Mouse (Mus musculus): ENCODE results near the gene Olfr638.
"Not testable (repeated sequence)": the region's sequence is repeated elsewhere in the genome, so short reads cannot be mapped to it uniquely, and the experiment has no call there.

Gene Olfr638

GRCm38 (mm10) chr7:103998446-103998845 lies at the start of gene Olfr638:
Gene Olfr638 (plus strand): TSS chr7:103998746.
- DNase-seq (ENCODE audit: low spot score) = no peak

DNA sequence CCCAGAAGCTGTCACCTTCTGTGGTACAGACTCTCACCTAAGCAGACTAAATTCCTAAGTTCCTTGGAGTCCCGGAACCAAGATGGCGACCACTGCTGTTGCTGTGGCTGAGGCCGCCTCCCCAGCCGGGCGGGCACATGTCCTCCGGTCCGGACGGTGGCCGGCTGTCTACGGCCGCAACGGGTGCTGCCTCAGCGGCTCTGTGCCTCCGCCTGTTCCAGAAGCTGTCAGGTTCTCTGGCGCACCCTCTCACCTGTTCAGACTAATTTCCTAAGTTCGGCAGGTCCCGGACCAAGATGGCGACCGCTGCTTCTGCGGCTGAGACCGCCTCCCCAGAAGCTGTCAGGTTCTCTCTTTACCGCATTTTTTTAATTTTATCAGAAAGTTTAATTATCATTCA lies 31.7 kb upstream of the Olfr638 start:
- not testable (repeated sequence) for DNase-seq (ENCODE audit: low spot score)

DNA sequence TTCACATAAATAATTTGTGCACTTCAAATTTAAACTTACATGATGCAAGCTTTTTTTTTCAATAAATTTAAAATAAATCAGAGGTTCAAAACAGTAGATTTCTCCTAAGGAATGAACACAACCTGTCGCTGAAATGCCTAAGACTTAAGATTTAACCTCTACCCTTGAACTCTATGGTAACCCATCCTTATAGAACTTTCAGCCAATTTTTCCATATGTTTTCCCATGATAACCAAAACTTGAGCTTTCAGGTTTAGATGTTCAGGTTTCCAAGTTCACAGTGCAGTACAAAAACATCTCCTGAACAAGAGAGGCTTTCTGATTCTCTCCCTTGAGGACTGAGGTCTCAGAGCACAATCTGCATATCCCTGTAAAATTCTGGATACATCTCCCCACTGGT lies 27.7 kb upstream of the Olfr638 start, which contains the start of gene Olfr635:
Gene Olfr635 (plus strand): TSS at position 301 of the 400 bp plus-strand sequence.
- DNase-seq (ENCODE audit: low spot score) = no peak

GRCm38 (mm10) chr7:103971782-103972181 lies 26.8 kb upstream of the Olfr638 start:
- DNase-seq (ENCODE audit: low spot score) = no peak

- no peak for DNase-seq (ENCODE audit: low spot score)
Measured at GRCm38 (mm10) chr7:103999124-103999523, 578 bp downstream of the Olfr638 start.

DNA sequence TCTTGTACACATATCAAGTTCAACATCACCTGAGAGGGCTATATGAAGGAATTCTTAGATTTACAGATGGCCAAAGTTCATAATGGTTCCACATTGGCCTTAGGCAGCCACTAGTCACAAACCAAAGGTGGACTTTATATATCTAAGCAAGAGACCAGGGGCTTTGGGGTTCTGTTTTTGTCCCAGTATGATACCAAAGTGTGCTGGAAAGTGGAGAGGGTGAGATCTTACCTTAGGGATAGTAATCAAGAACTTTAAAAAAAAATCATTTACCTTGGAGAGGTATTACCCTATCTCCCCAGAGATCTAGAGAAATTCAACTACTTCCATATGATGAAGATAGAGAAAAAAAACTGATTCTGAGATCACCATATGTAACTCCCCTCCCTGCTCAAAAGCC lies 18.7 kb downstream of the Olfr638 start, which contains the start of gene Olfr639:
Gene Olfr639 (minus strand): TSS at position 101 of the 400 bp plus-strand sequence.
- DNase-seq (ENCODE audit: low spot score) = no peak

DNA sequence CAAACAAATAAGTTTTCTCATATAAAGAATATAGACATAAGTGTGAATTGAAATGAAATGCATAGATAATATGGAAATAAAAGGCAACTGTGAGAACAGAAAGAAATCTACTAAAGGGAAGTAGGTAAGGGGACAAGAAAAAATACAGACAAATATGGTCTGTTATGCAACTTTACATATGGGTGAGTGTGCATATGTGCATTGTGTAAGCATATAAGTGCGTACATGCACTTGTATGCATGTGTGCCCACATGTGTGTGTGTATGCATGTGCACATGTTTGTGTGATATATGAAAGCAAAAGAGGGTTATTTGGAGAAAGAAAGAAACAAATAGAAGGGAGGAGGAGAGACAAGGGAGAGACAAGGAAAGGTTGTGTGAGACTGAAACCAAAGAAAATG lies 20.4 kb downstream of the Olfr638 start:
- no peak for DNase-seq (ENCODE audit: low spot score)

GRCm38 (mm10) chr7:104021651-104022050 lies 23.1 kb downstream of the Olfr638 start:
- no peak for DNase-seq (ENCODE audit: low spot score)

DNA sequence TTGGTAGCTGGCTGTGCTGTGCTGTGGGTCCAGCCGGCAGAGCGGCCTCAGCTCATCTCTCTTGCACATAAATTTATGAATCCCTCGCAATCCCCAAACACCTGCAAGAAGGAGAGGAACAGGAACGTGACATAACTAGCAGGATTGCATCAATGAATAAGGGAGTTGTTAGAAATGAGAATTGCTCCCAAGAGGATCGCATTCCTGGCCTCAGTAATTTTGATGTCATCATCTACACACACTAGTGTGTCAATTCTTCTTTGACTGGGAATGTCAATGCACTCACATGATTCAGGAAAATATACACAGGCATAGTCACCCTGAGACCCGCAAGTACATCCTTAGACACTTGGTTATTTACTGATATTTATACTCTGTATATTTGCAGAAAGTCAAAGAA lies 26.9 kb downstream of the Olfr638 start, which contains the start of gene Olfr640:
Gene Olfr640 (minus strand): TSS at position 101 of the 400 bp plus-strand sequence.
- DNase-seq (ENCODE audit: low spot score) = no peak

DNA sequence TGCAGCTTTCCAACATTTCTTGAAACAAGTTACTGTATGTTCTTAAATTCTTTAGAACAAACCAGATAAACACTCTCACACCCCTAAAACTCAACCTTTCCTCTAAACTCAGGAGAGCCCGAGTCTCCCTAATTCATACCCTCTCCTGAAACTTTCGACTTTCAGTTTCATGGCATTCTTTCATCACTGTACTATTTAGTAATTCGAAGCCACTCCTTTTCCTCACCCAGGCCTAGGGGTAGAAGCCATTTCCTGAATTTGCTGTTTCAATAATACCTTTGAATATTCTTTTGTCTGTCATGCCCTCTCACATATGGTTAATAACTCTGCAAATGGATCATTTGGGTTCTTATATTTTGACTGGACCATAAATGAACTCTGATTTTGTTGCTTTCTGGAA lies 28.4 kb downstream of the Olfr638 start:
- DNase-seq (ENCODE audit: low spot score) = no peak

- no peak for DNase-seq (ENCODE audit: low spot score)
Measured at GRCm38 (mm10) chr7:104035145-104035544, 36.6 kb downstream of the Olfr638 start, which contains the start of gene Olfr641. Gene Olfr641 (plus strand): TSS chr7:104035445.

DNA sequence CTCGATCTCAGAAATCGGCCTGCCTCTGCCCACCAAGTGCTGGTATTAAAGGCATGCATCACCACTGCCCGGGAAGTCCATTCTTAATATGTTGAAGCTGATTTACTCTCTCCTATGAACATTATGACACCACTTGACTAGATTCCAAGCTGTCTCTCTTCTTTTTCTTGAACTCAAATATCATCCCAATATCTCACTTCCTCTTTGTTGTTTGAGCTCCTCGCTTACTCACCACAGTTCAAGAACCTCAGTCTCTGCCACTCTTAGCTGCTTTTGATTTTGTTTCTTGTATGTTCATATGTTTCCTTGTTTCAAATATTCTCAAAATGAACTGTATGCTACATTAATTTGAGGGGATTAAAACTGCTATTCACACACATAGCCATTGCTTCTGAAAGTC lies 52.2 kb downstream of the Olfr638 start:
- DNase-seq (ENCODE audit: low spot score) = no peak

DNA sequence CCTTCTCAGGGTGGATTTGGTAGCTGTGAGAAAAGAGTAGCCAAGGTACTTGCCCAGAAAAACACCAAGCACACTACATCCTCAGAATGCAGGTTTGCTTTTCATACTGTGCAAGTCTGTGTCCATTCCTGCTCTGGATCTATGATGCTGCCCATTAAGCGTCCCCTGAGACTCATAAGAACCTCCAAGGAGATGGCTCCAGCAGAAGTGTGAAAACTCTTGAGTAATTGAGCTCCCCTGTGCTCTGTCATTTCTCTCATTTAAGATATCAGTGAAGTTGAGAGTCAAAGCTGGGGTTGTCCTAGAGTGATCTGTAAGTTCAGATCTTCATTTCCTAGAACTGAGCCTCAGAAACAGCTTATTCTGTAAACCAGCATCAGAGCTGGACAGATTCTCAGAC lies 54.0 kb downstream of the Olfr638 start, which contains the start of gene Olfr642:
Gene Olfr642 (minus strand): TSS at position 101 of the 400 bp plus-strand sequence.
- DNase-seq (ENCODE audit: low spot score) = no peak
